8 mouse cellular contexts compared by ENCODE assay signal in the genomic region with DNA sequence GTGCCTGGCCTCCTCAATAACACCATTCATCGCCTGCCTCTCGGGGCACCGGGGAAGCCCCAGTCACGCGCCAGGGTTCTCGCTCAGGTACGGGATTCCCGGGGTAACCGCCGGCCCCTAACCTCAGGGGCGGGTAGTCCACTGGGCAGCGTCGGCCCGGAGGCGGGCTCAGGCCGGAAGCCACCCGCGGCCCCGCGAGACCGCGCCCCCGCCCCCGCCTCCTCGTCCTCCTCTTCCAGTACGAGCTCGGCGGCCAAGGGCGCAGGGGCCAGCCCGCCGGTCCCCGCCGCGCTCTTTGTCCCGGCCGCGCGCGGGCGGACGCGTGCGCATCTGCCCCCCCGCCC. TPM values are rescaled to one million over a fixed set of nuclear protein-coding genes. Genes with fewer than 3 reads are reported as not detected.
DNase-seq lines count a peak whose midpoint lies in the region; ATAC-seq and TF ChIP-seq lines count a peak whose summit lies in the region.

No protein-coding gene starts in this region.

- peak overlapping the region; percentile 97 for H3K9ac ChIP-seq in forebrain, embryonic 13.5 days
- peak overlapping the region; percentile 98 for H3K9ac ChIP-seq in lung, embryonic 15.5 days

- peak overlapping the region; percentile 82 for H3K4me2 ChIP-seq in forebrain, embryonic 13.5 days
- peak overlapping the region; percentile 90 for H3K4me2 ChIP-seq in lung, embryonic 15.5 days

- peaks cover 5% of the 10 kb centered on the region; the same call in 1 of the 2 replicates for H3K27me3 ChIP-seq in E14TG2a.4 (ENCODE audit: insufficient read depth, low read length)
- H3K27me3 ChIP-seq in forebrain, embryonic 13.5 days = no peaks in the 10 kb centered on the region
- H3K27me3 ChIP-seq in lung, embryonic 15.5 days = no peaks in the 10 kb centered on the region
- H3K27me3 ChIP-seq in thymus, adult 2 months (ENCODE audit: control insufficient read depth, insufficient read depth, low read length) = no peaks in the 10 kb centered on the region

- peak overlapping the region; percentile 97 for H3K27ac ChIP-seq in forebrain, embryonic 13.5 days
- peak overlapping the region; percentile 99 for H3K27ac ChIP-seq in lung, embryonic 15.5 days
- peak overlapping the region; percentile 26 for H3K27ac ChIP-seq in olfactory bulb, adult 2 months (ENCODE audit: insufficient read depth, low read depth, low read length)
- H3K27ac ChIP-seq in thymus, adult 2 months (ENCODE audit: control insufficient read depth, insufficient read depth, low read length) = peak overlapping the region; percentile 13; the same call in 1 of the 2 replicates

- peak overlapping the region; percentile 79 for H3K4me3 ChIP-seq in E14TG2a.4 (replicated peaks; ENCODE audit: low read length)
- peak overlapping the region; percentile 73 for H3K4me3 ChIP-seq in forebrain, embryonic 13.5 days
- peak overlapping the region; percentile 84 for H3K4me3 ChIP-seq in lung, embryonic 15.5 days
- H3K4me3 ChIP-seq in olfactory bulb, adult 2 months (ENCODE audit: insufficient read depth, low read depth, low read length) = peak overlapping the region; percentile 69
- peak overlapping the region; percentile 46 for H3K4me3 ChIP-seq in thymus, adult 2 months (ENCODE audit: control insufficient read depth, insufficient read depth, low read length)

- no peak; the same call in 1 of the 2 replicates for TF ChIP-seq POLR2A in olfactory bulb, adult 2 months (IDR thresholded peaks at IDR 0.05; ENCODE audit: insufficient read depth, low read depth, low read length)
- TF ChIP-seq POLR2A in thymus, adult 2 months (IDR thresholded peaks at IDR 0.05; ENCODE audit: control insufficient read depth, extremely low read depth, insufficient read depth, low read length, poor library complexity) = 0 out of 2 replicates have a peak, but pooled peaks have one; percentile 20

- peak; percentile 73 for ATAC-seq in forebrain, embryonic 13.5 days
- ATAC-seq in lung, embryonic 15.5 days (ENCODE audit: borderline replicate concordance, extremely low read depth, low FRiP score, low TSS enrichment) = peak; percentile 89

- intact Hi-C loops in heart, postnatal 14 days (cut with DNase I) = loop anchor here (2.0 to 5.0 kb wide), 2 partner anchors 389 to 820 kb away; a partner anchor contains a TSS

- peak; percentile 85 for DNase-seq in c-Kit-positive CD71-positive TER-119-positive erythroid progenitor cells, embryonic 14.5 days (ENCODE audit: low spot score)
- DNase-seq in heart, postnatal 14 days = peak; percentile 86 to 87
- DNase-seq in layer of hippocampus, adult 8-10 months (ENCODE audit: low spot score in 2 of 2) = peak; percentile 46 to 64
- peak; percentile 81 for DNase-seq in thymus, adult 2 months

- peaks cover 32% of the 10 kb centered on the region for H3K4me1 ChIP-seq in E14TG2a.4 (replicated peaks; ENCODE audit: low read depth, low read length)
- H3K4me1 ChIP-seq in forebrain, embryonic 13.5 days = peaks cover 27% of the 10 kb centered on the region
- peaks cover 31% of the 10 kb centered on the region for H3K4me1 ChIP-seq in lung, embryonic 15.5 days
- H3K4me1 ChIP-seq in olfactory bulb, adult 2 months (ENCODE audit: control insufficient read depth, insufficient read depth, low read length) = no peaks in the 10 kb centered on the region; the same call in 1 of the 2 replicates
- peaks cover 10% of the 10 kb centered on the region for H3K4me1 ChIP-seq in thymus, adult 2 months (replicated peaks; ENCODE audit: control insufficient read depth, insufficient read depth, low read length)

- H3K9me3 ChIP-seq in E14TG2a.4 (ENCODE audit: low read length) = no peaks in the 10 kb centered on the region
- H3K9me3 ChIP-seq in forebrain, embryonic 13.5 days (replicated peaks) = no peaks in the 10 kb centered on the region
- no peaks in the 10 kb centered on the region for H3K9me3 ChIP-seq in lung, embryonic 15.5 days

- no peak for TF ChIP-seq CTCF in E14TG2a.4 (conservative IDR thresholded peaks at IDR 0.05; ENCODE audit: low read length)
- TF ChIP-seq CTCF in olfactory bulb, adult 2 months (IDR thresholded peaks at IDR 0.05; ENCODE audit: insufficient read depth, low read depth, low read length) = no peak
- no peak for TF ChIP-seq CTCF in thymus, adult 2 months (IDR thresholded peaks at IDR 0.05; ENCODE audit: borderline replicate concordance, control insufficient read depth, extremely low read depth, insufficient read depth, low read length, poor library complexity)

- peaks cover 24% of the 10 kb centered on the region for H3K36me3 ChIP-seq in E14TG2a.4 (ENCODE audit: insufficient read depth, low read length)
- peaks cover 6% of the 10 kb centered on the region; the same call in 1 of the 2 replicates for H3K36me3 ChIP-seq in forebrain, embryonic 13.5 days (ENCODE audit: poor library complexity, severe bottlenecking)
- no peaks in the 10 kb centered on the region for H3K36me3 ChIP-seq in lung, embryonic 15.5 days
- no peaks in the 10 kb centered on the region for H3K36me3 ChIP-seq in thymus, adult 2 months (ENCODE audit: control insufficient read depth, insufficient read depth, low read length)

- WGBS in forebrain, embryonic 13.5 days = under 1% methylated on average over 34 of the region's 44 CpGs
- WGBS in lung, embryonic 15.5 days = 0% methylated on average over 32 of the region's 44 CpGs
- WGBS in olfactory bulb, adult 2 months = 2% methylated on average over 37 of the region's 44 CpGs
- under 1% methylated on average over 40 of the region's 44 CpGs for WGBS in thymus, adult 2 months

RNA-seq across cellular contexts. Expression of a gene that starts 0.6 kb away (rescaled TPM):
- polyA plus RNA-seq in forebrain, embryonic 13.5 days (2015; fragmentation: Nextera tagmentation; extraction: Ambion mirVana) = 268 and 271 TPM in 2 replicates
- 10 to 100 TPM; 48.2 to 54.6 TPM for total RNA-seq in heart, postnatal 14 days (2021)
- total RNA-seq in layer of hippocampus, adult 8-10 months (2022) = 100 to 1,000 TPM in 2 of 4 experiments, 10 to 100 TPM in 2; 91.5 to 107 (median 98.4) TPM
- 168 and 176 TPM in 2 replicates for polyA plus RNA-seq in lung, embryonic 15.5 days (2015; fragmentation: Nextera tagmentation; extraction: Ambion mirVana)
- polyA plus RNA-seq in olfactory bulb, adult 2 months (2012; ENCODE audit: insufficient read depth, insufficient read length, low replicate concordance, missing spikeins) = not detected in 2 replicates
- polyA plus RNA-seq in thymus, adult 2 months (2012; rRNA removed) = 37.3 and 61.8 TPM in 2 replicates

Comparison
In these comparisons a context has a peak if more than half of its experiments do, and no peak if none do; other contexts are left out.
1. Peak in every context shown above with its lines: DNase-seq, ATAC-seq, H3K4me3 ChIP-seq and H3K27ac ChIP-seq.
2. H3K27ac ChIP-seq: peak in every context shown above with its lines; median percentile 99 in lung, embryonic 15.5 days; 97 in forebrain, embryonic 13.5 days; 26 in olfactory bulb, adult 2 months; 13 in thymus, adult 2 months.